Mouse (Mus musculus) adipocyte (in vitro differentiated cells): Measurements from ENCODE around the gene Rnd2.
A peak's percentile ranks its signal among the peaks of the same experiment; 100 is the strongest.
"Not testable (repeated sequence)": the region's sequence is repeated elsewhere in the genome, so short reads cannot be mapped to it uniquely, and the experiment has no call there.

ENCODE experiments used
- DNase-seq: peaks from one replicate; pipeline ENCODE4 v3.0.0-alpha.2; 2016; ENCODE audit warnings: low spot score

The Rnd2 gene

DNA sequence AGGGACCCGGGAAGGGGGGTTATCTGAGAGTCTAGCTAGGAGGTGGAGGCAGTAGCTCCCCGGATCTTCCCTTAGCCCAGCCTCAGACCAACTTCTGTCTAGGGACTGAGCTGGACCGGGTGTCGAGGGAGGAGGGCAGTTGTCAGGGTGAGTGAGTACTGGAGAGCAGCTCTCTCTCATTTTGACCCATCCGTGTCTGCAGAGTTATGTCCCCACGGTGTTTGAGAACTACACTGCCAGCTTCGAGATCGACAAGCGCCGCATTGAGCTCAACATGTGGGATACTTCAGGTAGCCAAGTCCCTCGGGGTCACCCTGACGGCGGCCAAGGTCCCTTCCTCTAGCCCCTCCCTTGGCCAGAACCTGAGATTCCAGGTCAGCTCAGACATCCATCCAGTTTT, 3.9 kb downstream of the Rnd2 start:
- no peak for DNase-seq

- peak; percentile 34 for DNase-seq
These were observed 4.4 kb downstream of the Rnd2 start for GRCm38 (mm10) chr11:101469155-101469554.

- DNase-seq: peak; percentile 37
These were observed 5.4 kb downstream of the Rnd2 start for GRCm38 (mm10) chr11:101470206-101470605.

DNA sequence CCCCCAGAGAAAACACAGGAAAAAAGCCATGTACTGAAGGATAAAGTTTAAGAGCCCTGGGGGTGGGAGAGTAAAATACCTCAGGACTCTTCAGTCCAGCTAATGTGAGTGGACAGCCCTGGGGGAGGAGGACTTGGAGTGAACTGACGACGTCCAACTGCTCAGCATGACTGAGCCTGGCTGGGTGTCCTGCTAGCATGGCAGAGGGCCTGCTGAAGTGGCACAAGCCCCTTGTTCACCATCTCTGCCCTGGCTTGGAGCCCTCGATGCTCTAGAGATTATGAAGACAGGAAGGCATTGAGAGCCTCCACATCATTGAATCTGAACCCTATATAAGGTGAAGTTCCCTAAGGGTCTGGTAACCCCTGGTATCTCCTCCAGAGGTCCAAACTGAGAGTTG, 7.1 kb downstream of the Rnd2 start:
- DNase-seq: peak; percentile 46

- DNase-seq: no peak
These were observed 7.5 kb downstream of the Rnd2 start for GRCm38 (mm10) chr11:101472336-101472735.

GRCm38 (mm10) chr11:101473686-101474085, 8.9 kb downstream of the Rnd2 start:
- not testable (repeated sequence) for DNase-seq

- no peak for DNase-seq
These were observed 9.5 kb downstream of the Rnd2 start for GRCm38 (mm10) chr11:101474298-101474697.

- DNase-seq: not testable (repeated sequence)
These were observed 11.6 kb downstream of the Rnd2 start for GRCm38 (mm10) chr11:101476361-101476760.

- DNase-seq: no peak
These were observed 12.4 kb downstream of the Rnd2 start for GRCm38 (mm10) chr11:101477194-101477551.

DNA sequence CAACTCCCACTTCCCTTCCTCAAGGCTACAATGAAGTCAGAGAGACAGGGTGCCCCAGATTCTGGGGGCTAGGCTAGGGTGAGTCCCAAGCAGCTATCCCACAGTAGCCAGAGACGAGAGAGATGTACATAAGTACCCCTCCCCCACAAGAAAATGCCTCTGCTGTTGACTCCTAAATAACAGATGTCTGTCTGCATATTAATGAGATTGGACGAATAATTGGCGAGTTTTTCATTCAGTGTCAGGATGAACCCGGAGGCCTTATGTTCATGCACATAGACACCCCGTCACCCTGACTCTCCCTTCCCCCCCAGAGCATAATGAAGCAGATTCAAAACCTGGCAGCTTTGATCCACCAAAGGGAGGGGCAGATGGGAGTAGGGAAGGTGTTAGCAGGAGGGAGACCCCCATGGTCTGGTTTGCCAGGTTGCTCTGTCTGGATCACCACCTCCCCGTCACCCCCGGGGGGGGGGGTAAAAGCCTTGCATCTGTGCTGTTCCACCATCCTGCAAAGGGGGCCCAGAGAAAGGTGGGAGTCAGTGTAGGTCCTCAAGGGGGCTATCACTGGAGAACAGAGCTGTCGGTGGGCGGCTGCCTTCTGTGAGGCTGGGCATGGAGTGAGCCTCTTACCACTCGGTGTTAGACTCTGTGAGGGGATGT, 12.9 kb downstream of the Rnd2 start:
- DNase-seq: no peak

DNA sequence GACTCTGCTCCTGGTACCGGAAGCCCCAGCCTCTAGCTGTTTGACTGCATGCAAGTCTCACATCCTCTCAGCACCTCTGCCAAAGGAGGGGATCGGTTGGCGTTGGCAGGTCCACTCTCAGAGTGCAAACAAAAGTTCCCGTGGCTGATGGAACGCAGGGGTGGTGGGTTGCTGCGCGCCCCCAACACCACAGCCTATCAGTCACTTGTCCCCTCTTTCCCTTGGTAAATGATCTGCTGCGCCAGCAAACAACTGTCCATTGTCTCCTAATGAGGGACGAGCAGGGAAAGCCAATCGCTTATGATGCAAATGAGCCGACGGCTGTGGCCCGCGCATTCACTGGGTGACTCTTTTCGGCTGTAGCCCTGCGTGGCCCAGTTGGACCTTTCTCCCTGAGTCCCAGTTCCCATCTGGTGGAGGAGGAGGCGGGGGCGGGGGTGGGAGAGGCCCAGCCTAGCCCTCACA, 14.4 kb downstream of the Rnd2 start:
- no peak for DNase-seq

DNA sequence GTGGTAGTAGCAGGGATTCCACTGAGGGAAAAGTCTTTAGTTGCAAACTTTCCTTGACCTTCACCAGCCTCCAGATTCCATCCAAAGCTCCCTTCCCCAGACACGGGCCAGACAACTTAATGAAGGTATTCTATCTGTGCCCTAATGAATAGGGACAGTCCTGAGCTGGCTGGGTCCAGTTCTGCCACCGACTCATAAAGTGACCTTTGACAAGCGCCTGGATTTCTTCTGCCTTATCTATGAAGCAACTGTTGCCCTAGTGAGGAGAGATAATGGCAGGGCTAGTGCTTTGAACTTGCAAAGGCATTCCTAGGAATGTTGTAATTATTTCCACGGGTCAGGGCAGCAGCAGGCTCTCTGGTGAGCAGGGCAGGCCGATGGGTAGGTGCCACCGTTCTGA, 16.1 kb downstream of the Rnd2 start:
- no peak for DNase-seq

DNA sequence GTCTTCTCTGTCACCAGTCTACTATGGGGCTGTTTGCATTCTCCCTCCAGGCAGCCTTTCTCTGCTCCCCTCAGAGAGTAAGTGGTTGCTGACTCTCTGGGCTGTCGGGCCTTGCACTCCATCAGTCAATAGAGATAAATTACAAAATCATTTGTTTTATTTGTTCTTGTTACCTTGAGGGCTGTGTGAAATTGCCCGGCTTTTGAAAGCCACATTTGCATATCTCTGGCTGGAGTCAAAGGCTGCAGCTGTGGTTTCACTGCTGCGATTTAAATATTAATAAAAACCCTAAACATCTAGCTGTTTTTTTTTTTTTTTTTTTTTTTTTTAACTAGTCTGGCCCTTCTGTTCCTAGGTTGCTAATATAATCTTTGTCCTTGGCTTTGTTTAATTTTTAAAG, 19.0 kb downstream of the Rnd2 start:
- DNase-seq: no peak

GRCm38 (mm10) chr11:101484245-101484644, 19.4 kb downstream of the Rnd2 start:
- DNase-seq: no peak

DNA sequence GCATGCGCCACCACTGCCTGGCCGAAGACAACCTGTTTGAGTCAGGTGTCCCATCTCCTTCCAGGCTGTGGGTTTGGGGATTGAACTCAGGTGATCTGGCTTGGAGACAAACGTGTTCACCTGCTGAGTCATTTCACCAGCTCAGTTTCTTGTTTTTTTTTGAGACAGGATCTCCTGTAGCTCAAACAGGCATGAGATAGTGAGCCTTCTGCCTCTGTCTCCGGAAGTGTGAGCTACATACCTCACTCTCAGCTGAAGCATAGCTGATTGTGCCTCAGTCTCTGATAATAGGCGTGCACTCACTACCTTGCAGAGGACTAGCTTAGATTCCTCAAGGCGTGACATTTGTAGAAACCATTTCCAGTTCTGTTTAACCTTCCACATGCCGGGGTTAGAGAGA, 20.0 kb downstream of the Rnd2 start:
- DNase-seq: no peak

GRCm38 (mm10) chr11:101485509-101486028, 20.8 kb downstream of the Rnd2 start:
- DNase-seq: no peak

GRCm38 (mm10) chr11:101486126-101486525, 21.3 kb downstream of the Rnd2 start:
- DNase-seq: no peak

- no peak for DNase-seq
These were observed 41.5 kb downstream of the Rnd2 start for GRCm38 (mm10) chr11:101506269-101506780.

DNA sequence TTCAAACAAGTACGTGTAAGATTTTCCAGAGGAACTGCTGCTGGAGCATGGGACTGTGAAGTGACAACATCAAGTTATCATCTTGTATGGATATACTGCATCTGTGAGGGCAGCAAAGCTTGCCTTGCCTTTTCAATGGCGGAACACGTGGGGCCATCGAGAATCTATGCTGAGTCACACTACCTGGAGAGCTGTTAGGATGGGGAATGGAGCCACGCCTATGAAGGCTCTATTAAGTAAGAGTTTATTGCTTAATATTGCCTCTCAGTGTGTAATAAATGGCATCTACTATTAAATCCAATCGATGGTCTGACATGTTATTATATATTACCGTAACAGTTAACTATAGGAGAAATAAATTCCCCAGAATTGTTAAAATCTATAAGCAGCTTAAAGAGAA, 42.3 kb downstream of the Rnd2 start:
- no peak for DNase-seq

DNA sequence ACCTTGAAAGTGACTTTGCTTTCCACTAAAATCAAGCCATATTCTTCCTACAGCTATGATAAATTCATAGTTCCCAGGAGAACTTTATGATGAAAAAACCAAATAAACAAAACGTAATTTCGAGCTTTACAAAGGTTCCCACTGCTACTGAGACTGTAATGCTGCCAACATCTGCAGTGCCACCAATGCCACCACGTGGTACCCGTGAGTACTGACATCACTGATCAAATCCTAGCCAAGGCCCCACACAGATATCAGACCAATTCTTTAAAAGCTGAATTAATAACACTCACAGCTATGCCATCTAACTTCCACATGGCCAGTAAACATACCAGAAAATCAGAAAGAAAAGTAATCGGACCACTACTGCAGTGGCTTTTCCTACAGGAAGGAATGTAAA, 54.1 kb downstream of the Rnd2 start:
- DNase-seq: no peak

DNA sequence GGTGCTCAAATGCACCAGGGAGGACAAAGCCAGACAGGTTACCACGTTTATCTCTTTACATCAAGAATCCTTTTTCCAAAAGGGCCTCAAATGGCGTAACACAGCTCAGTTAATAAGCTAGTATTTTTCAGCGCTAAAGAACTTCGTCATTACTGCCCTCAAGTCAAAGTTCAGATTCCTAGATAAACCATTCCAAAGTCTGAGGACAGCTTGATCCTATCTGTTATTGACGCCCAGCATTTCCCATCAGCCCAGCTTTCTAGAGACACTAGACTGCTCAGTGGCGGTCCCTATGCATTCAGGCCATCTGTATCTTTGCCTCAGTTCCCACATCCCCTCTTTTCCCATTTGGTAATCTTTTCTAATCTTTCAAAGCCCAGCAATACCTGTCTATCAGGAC, 54.6 kb downstream of the Rnd2 start:
- no peak for DNase-seq
